Mouse (Mus musculus) midbrain, embryonic 11.5 days (tissue): ENCODE measurements around the gene Klhl3. TPM values are rescaled to one million over a fixed set of nuclear protein-coding genes. Genes with fewer than 3 reads are reported as not detected.

ENCODE experiments used
- ATAC-seq: fragments of 200-750 bp; cut with Nextera tagmentation; 2 replicates; pipeline ENCODE4 v1.8.0; 2017; ENCODE audit warnings: moderate TSS enrichment, moderate library complexity; ENCODE audit not compliant: low FRiP score
- DNase-seq: peaks from one replicate; pipeline ENCODE4 v3.0.0; 2015; ENCODE audit warnings: low spot score; ENCODE audit errors: missing footprints
- H3K27ac ChIP-seq: fragments of 300-500 bp; sonication (generic); 2 replicates; pipeline ENCODE4 v1.5.1; 2014; ENCODE audit warnings: low read depth, low read length
- H3K27me3 ChIP-seq: fragments of 300-500 bp; sonication (generic); 2 replicates; pipeline ENCODE4 v1.6.1; 2014; ENCODE audit warnings: mild to moderate bottlenecking, low read length, moderate library complexity, mixed read lengths; ENCODE audit not compliant: control insufficient read depth, insufficient read depth
- H3K36me3 ChIP-seq: fragments of 300-500 bp; sonication (generic); 2 replicates; pipeline ENCODE4 v1.6.1; 2014; ENCODE audit warnings: mild to moderate bottlenecking, low read length, moderate library complexity, mixed read lengths; ENCODE audit not compliant: control insufficient read depth, insufficient read depth
- H3K4me1 ChIP-seq: fragments of 300-500 bp; sonication (generic); 2 replicates; pipeline ENCODE4 v1.6.1; 2014; ENCODE audit warnings: low read length; ENCODE audit not compliant: control insufficient read depth, insufficient read depth
- H3K4me2 ChIP-seq: fragments of 300-500 bp; sonication (generic); 2 replicates; pipeline ENCODE4 v1.6.1; 2014; ENCODE audit warnings: mild to moderate bottlenecking, moderate library complexity
- H3K4me3 ChIP-seq: fragments of 300-500 bp; sonication (generic); 2 replicates; pipeline ENCODE4 v1.5.1; 2014; ENCODE audit warnings: low read depth, low read length
- H3K9ac ChIP-seq: fragments of 300-500 bp; sonication (generic); 2 replicates; pipeline ENCODE4 v1.6.1; 2014; ENCODE audit warnings: low read length
- H3K9me3 ChIP-seq: fragments of 300-500 bp; sonication (generic); 2 replicates; pipeline ENCODE4 v1.6.1; 2016; ENCODE audit warnings: low read length; ENCODE audit not compliant: control insufficient read depth
- WGBS: fragments of 180-500 bp; shearing (Covaris S2); extraction: QIAGEN DNeasy Blood & Tissue Kit; methylation state at CpG from one replicate; pipeline ENCODE4 v1.1.7; 2014; 5-methylcytosine and 5-hydroxymethylcytosine counted together
- polyA plus RNA-seq: library from polyadenylated mRNA; unstranded; fragments of >200 nt; fragmentation: Nextera tagmentation; extraction: Ambion mirVana; gene quantifications from 2 replicates; pipeline ENCODE4 v1.2.1, GENCODE M21; 2014

Gene Klhl3
- 2.6 and 3.2 TPM in 2 replicates for polyA plus RNA-seq

DNA sequence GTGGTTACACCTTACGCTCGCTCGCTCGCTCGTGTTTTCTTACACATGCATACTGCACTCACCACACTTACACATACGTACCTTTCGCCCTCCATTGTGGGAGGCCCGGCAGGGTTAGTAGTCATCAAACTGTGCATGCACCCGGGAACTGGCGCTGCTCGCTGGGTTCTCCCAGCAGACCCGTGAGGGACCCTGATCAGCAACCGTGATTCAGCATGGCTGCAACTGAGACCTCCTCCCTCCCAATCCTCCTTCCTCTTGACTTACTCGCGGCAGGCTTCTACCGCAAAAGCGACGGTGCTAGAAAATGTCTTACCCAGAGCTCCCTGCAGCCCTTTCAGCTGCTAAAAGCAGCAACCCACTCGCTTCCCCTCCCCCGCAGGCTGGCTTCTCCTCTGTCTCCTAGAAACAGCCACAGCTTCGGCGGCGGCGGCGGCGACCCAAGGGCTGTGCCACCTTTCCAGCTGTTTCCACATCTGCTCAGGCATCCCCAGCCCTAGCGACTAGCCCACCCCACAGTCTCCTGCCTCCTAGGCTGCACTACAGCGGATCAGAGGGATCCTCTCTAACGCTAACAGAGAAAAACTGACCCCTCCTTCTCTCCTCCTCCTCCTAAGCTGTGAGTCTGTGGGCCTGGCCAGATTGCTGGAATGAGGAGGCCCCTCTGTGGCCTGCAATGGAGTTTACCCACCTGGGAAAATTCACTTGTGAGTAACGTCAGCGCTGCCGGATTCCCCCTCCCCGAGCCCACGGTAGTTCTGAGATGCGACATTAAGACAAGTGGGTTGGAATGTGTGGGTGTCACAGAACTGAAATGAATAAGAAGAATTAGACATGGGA lies at the start of gene Klhl3:
Klhl3 (minus strand) TSS at position 532 of the 840 bp plus-strand sequence.
- no peaks in the 10 kb centered on the region for H3K36me3 ChIP-seq
- peak within 1 kb of the TSS; percentile 79 for H3K9ac ChIP-seq
- WGBS: under 1% methylated on average over 35 of the region's 35 CpGs
- peak within 1 kb of the TSS; percentile 47 for H3K4me3 ChIP-seq
- H3K4me2 ChIP-seq: peak within 1 kb of the TSS; percentile 82
- DNase-seq: peak; percentile 98
- H3K9me3 ChIP-seq: no peaks in the 10 kb centered on the region
- no peaks in the 10 kb centered on the region for H3K27me3 ChIP-seq
- H3K27ac ChIP-seq: peak within 1 kb of the TSS; percentile 74
- H3K4me1 ChIP-seq: peaks cover 4% of the 10 kb centered on the region; the same call in 1 of the 2 replicates
- ATAC-seq: peak; percentile 92

DNA sequence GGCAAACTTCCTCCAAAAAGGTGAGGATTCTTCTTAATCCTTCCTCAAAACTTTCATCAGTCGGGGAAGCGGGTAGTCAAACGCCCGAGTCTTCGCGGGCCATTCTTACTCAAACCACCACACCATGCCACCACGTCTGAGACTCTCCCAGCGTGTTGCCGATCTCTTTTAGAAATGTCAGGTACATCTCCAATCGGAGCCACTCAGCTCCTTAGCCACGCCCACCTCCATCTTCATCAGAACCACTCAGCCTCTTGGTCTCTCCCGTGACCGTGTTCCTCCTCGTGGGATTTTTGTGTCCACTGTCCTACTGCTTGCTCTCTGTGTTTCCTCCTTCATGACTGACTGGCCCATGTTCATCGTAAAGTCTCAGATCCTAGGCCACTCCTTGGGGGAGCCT lies 47.4 kb upstream of the Klhl3 start:
- Histone ChIP-seq H3K4me3 (no peak overlapping the region), H3K27ac (no peak overlapping the region), H3K9ac (no peak overlapping the region), H3K4me1 (peaks cover 3% of the 10 kb centered on the region; the same call in 1 of the 2 replicates), H3K4me2 (no peak overlapping the region), H3K9me3 (no peaks in the 10 kb centered on the region; the same call in 1 of the 2 replicates), H3K36me3 (peaks cover 12% of the 10 kb centered on the region), H3K27me3 (no peaks in the 10 kb centered on the region)
- ATAC-seq (no peak), DNase-seq (no peak)
- 97% methylated on average over 15 of the region's 15 CpGs for WGBS

DNA sequence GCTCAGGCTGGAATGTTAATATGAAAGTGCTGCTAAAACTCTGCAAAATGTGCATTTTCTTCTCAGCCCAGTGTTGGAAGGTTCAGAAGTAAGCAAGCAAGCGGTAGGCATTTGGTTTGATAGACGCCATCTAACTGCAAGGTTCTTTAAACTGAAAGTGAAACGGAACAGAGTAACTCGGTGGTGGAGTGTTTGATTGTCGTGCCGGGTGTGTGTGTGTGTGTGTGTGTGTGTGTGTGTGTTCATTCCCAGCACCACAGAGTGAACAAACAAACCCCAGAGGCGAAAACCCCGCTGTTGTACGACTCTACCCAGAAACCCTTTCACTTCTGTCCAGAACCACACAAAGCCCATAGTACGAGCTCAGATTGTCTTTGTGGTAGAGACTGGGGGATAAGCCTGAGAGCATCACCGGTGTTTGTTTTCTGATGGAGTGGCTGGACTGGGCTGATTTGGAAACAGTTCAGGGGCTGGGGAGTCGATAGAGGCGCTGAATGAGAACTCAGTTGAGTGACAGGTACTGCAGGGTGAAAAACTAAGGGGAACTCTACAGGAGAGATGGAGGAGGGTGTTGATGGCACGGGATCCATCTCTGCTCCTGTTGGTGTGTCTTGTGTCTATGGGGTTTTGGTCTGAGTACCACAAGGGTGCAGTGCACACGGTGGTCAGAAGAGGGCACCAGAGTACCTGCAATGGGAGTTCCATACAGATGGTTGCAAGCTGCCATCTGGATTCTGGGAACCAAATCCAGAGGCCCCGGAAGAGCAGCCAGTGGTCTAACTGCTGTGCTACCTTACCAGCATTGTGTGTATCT lies 44.9 kb upstream of the Klhl3 start:
- Histone ChIP-seq H3K27me3 (no peaks in the 10 kb centered on the region), H3K27ac (no peak overlapping the region), H3K4me3 (peak overlapping the region; percentile 58), H3K36me3 (peaks cover 10% of the 10 kb centered on the region), H3K9me3 (no peaks in the 10 kb centered on the region; the same call in 1 of the 2 replicates), H3K9ac (peak overlapping the region; percentile 63), H3K4me2 (peak overlapping the region; percentile 75), H3K4me1 (peaks cover 3% of the 10 kb centered on the region; the same call in 1 of the 2 replicates)
- ATAC-seq (peak; percentile 62), DNase-seq (peak; percentile 99)
- WGBS: 10% methylated on average over 16 of the region's 16 CpGs

DNA sequence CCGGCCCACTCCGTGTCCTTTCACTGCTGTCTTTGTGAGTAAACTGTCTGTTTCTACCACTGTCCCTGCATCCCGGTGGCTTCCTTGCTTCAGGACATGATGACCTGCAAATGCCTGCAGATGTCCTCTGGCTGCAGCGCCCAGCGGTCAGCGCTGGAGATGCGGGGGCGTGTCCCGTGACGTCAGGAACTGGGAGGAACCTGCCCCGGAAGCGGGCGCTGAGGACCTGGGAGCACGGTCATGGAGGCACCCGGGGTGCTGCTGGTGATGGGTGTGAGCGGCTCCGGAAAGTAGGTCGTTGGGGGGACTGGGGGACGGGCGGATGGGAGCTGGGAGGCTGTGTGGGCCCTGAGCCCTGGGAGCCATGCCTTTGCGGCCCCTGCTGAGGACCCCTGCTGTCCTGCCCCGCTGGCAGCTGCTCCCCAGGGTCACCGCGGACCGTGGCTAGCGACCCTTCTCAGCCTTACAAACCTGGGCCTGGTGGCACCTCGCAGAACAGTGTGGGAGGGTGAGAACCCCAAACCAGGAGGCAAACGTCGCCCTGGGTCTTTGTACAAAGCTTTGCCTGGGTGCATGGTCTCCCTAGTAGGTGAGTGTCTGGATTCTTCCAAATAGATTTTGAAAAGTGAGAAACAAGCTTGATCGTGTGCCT lies 44.2 kb upstream of the Klhl3 start, which contains the start of gene Idnk:
Idnk (plus strand) TSS at position 203 of the 652 bp plus-strand sequence.
- DNase-seq (peak; percentile 98), ATAC-seq (peak; percentile 92)
- Histone ChIP-seq H3K9ac (peak within 1 kb of the TSS; percentile 63), H3K4me1 (peaks cover 3% of the 10 kb centered on the region; the same call in 1 of the 2 replicates), H3K4me3 (peak within 1 kb of the TSS; percentile 58), H3K36me3 (peaks cover 9% of the 10 kb centered on the region), H3K4me2 (peak within 1 kb of the TSS; percentile 75), H3K27me3 (no peaks in the 10 kb centered on the region), H3K9me3 (no peaks in the 10 kb centered on the region; the same call in 1 of the 2 replicates), H3K27ac (no peak within 1 kb of the TSS)
- under 1% methylated on average over 30 of the region's 30 CpGs for WGBS

DNA sequence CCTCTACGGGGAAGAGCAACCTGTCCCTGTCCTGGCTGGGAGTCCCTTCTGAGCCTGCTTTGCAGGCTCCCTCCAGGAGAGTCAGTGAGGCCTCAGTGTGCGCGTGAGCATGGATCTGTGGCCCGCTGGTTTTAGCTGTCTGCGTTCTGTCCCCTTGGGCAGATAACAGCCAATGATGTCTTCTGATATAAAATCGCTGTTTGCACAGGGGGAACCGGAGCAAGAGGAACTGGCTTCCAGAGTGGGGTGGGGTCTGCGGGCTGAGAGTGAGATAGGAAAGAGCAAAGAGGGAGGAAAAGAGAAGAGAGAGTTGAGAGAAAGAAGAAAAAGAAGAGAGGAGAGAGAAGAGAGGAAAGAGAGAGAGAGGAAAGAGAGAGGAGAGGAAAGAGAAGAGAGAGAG lies 43.6 kb upstream of the Klhl3 start:
- Histone ChIP-seq H3K27me3 (no peaks in the 10 kb centered on the region), H3K36me3 (peaks cover 9% of the 10 kb centered on the region), H3K4me2 (peak overlapping the region; percentile 75), H3K9me3 (no peaks in the 10 kb centered on the region; the same call in 1 of the 2 replicates), H3K27ac (no peak overlapping the region), H3K9ac (peak overlapping the region; percentile 63), H3K4me3 (peak overlapping the region; percentile 58), H3K4me1 (peaks cover 3% of the 10 kb centered on the region; the same call in 1 of the 2 replicates)
- ATAC-seq (peak; percentile 12; the same call in 1 of the 2 replicates), DNase-seq (no peak)
- WGBS: 31% methylated on average over 8 of the region's 8 CpGs

DNA sequence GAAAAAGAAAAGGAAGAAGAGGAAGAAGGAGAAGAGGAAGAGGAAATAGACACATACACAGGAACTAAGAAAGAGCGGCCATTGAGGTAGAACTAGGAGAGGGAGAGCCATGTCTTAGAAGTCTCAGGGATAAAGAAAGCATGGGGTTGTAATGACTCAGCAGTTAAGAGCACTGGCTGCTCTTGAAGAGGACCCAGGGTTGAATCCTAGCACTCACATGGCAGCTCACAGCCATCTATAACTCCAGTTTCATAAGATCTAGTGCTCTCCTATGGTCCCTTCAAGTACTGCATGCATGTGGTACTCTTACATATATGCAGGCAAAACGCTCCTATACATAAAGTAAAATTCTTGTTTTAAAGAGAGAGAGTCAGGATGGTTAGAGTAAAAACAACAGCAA lies 42.6 kb upstream of the Klhl3 start:
- Histone ChIP-seq H3K4me2 (no peak overlapping the region), H3K9ac (no peak overlapping the region), H3K9me3 (no peaks in the 10 kb centered on the region; the same call in 1 of the 2 replicates), H3K4me3 (no peak overlapping the region), H3K36me3 (peaks cover 9% of the 10 kb centered on the region), H3K27me3 (no peaks in the 10 kb centered on the region), H3K4me1 (peaks cover 3% of the 10 kb centered on the region; the same call in 1 of the 2 replicates), H3K27ac (no peak overlapping the region)
- WGBS: 89% methylated on average over 2 of the region's 2 CpGs
- ATAC-seq (no peak), DNase-seq (peak; percentile 81)

DNA sequence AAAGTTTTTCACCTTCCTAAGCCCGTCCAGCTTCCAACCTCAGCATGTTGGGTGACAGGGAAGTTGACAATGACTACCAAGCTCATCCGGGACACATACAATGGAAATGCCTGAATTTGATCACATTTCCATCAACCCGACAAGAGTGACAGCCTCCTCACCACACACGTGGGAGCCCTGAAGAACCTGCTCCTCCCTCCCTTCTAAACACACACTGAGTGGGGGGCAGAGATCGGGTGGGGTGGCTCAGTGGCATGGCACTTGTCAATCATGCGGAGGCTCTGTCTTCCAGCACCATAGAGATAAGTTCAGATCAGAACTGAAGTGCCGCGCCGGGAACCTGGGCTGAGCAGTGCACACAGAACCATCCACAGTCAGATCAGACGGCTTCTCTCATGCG lies 37.0 kb upstream of the Klhl3 start:
- Histone ChIP-seq H3K4me2 (no peak overlapping the region), H3K36me3 (no peaks in the 10 kb centered on the region), H3K9me3 (no peaks in the 10 kb centered on the region), H3K4me3 (no peak overlapping the region), H3K27me3 (no peaks in the 10 kb centered on the region), H3K4me1 (no peaks in the 10 kb centered on the region), H3K9ac (no peak overlapping the region), H3K27ac (no peak overlapping the region)
- peak; percentile 33 for DNase-seq
- WGBS: 84% methylated on average over 11 of the region's 11 CpGs
- no peak for ATAC-seq

DNA sequence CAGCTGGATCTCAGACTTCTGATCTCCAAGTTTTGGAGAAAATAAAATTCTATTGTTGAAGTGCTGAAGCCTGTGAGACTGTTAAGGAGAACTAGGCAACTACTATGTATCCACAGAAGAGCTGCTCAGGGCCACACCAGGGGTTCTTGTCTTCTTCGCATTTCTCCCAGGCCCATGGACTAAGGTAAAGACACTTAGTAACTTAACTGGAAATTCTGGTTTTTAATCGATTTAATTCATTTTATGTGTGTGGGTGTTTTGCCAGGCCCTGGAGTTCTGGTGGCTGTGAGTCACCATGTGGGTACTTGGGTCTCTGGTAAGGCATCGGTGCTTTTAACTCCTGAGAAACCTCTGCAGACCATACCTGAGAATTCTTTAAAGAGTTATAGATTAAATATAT lies 36.2 kb upstream of the Klhl3 start:
- WGBS: 87% methylated on average over 3 of the region's 3 CpGs
- Histone ChIP-seq H3K4me1 (no peaks in the 10 kb centered on the region), H3K9me3 (no peaks in the 10 kb centered on the region), H3K27me3 (no peaks in the 10 kb centered on the region), H3K4me2 (no peak overlapping the region), H3K9ac (no peak overlapping the region), H3K4me3 (no peak overlapping the region), H3K27ac (no peak overlapping the region), H3K36me3 (no peaks in the 10 kb centered on the region)
- ATAC-seq (no peak), DNase-seq (peak; percentile 69)
